Mouse (Mus musculus) bone marrow, adult 2 months (tissue): Measurements from ENCODE around the gene Evi5. TPM values are rescaled to one million over a fixed set of nuclear protein-coding genes. Genes with fewer than 3 reads are reported as not detected.
A peak's percentile ranks its signal among the peaks of the same experiment; 100 is the strongest.

Experiments
- H3K27ac ChIP-seq: fragments of 200-500 bp; 2 replicates; pipeline ENCODE4 v1.5.1; 2012; ENCODE audit warnings: low read depth, mild to moderate bottlenecking, control low read depth, inconsistent platforms, low read length; ENCODE audit not compliant: control insufficient read depth, poor library complexity, insufficient read depth
- H3K4me1 ChIP-seq: fragments of 200-500 bp; 2 replicates; pipeline ENCODE4 v1.6.1; 2011; ENCODE audit warnings: low read length; ENCODE audit not compliant: control insufficient read depth, insufficient read depth
- H3K4me3 ChIP-seq: fragments of 200-500 bp; replicated peaks from 2 replicates; pipeline ENCODE3; 2011; ENCODE audit warnings: mild to moderate bottlenecking, low read depth, low read length, control low read depth; ENCODE audit not compliant: control insufficient read depth
- CTCF ChIP-seq: fragments of 200-500 bp; IDR thresholded peaks from 2 replicates; pipeline ENCODE4 v1.5.1; 2011; ENCODE audit warnings: low read length, control low read depth; ENCODE audit not compliant: control insufficient read depth, insufficient read depth
- POLR2A ChIP-seq: fragments of 200-500 bp; IDR thresholded peaks from 2 replicates; pipeline ENCODE4 v1.6.1; 2011; ENCODE audit warnings: low read depth, mild to moderate bottlenecking, control low read depth, low read length, borderline replicate concordance; ENCODE audit not compliant: control insufficient read depth
- WGBS: fragments of 180-500 bp; shearing (Covaris S2); methylation state at CpG from one replicate; pipeline ENCODE4 v1.1.7; 2018; 5-methylcytosine and 5-hydroxymethylcytosine counted together
- polyA plus RNA-seq: library from polyadenylated mRNA; stranded (reverse); fragments of >200 nt; gene quantifications from 2 replicates; pipeline ENCODE4 v1.2.4, GENCODE M21; 2011; ENCODE audit warnings: low replicate concordance; ENCODE audit not compliant: missing spikeins, insufficient read depth, insufficient read length

Evi5 gene
- polyA plus RNA-seq, 1 experiment = 48.1 TPM

- no peak overlapping the region for H3K4me3 ChIP-seq
- WGBS = 17% methylated on average over 3 of the region's 3 CpGs
- peaks cover 1% of the 10 kb centered on the region; the same call in 1 of the 2 replicates for H3K4me1 ChIP-seq
- no peak for TF ChIP-seq CTCF
- TF ChIP-seq POLR2A = no peak
- H3K27ac ChIP-seq = no peak overlapping the region
These were observed 155.7 kb downstream of the Evi5 start for GRCm38 (mm10) chr5:107719209-107719608.

DNA sequence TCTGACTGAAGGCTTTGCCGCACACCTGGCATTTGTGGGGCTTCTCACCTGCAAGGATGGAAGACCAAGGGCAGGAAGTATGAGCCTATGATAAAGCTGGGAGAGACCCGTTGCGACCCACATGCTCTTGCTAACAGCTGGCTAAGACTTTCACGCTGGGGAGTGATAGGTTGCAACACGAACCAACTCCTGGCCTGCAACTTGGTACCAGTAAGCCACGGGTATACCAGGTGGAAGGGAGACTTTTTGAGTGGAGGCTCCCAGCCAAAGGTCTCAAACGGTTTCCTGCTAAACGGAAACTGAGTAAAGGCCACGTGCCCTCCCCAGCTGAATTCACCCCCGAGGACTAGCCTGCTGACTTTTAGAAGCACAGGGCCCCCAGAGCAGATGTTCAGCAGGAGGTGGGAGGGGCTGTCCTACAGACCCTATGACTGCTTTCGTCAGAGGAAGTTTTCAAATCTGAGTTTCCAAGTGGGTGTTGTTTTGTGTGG, 157.0 kb downstream of the Evi5 start:
- H3K27ac ChIP-seq = peak overlapping the region; percentile 5
- TF ChIP-seq CTCF (no peak), POLR2A (no peak)
- H3K4me1 ChIP-seq = peaks cover 1% of the 10 kb centered on the region; the same call in 1 of the 2 replicates
- H3K4me3 ChIP-seq = no peak overlapping the region
- WGBS = 15% methylated on average over 11 of the region's 11 CpGs

DNA sequence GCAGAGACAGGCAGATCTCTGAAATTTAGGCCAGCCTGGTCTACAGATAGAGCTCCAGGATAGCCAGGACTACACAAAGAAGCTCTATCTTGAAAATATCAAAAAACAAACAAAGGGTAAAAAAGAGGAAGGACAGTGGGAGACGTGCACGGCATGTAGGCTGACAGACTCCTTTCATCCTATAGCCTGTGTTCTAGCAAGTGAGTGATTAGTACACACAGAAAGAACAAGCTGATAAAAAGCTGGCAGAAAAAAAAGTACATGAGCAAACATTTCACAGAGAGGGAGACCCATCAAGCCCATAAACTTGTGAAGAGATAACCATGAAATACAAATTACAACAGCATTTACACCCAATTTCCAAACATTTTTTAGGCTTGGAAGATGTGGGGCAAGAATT, 163.2 kb downstream of the Evi5 start:
- Histone ChIP-seq H3K27ac (no peak overlapping the region), H3K4me1 (peaks cover 3% of the 10 kb centered on the region; the same call in 1 of the 2 replicates), H3K4me3 (no peak overlapping the region)
- TF ChIP-seq POLR2A = no peak
- TF ChIP-seq CTCF = no peak
- 2% methylated on average over 2 of the region's 2 CpGs for WGBS

- 6% methylated on average over 8 of the region's 8 CpGs for WGBS
- Histone ChIP-seq H3K4me1 (peaks cover 3% of the 10 kb centered on the region; the same call in 1 of the 2 replicates), H3K27ac (no peak overlapping the region), H3K4me3 (no peak overlapping the region)
- TF ChIP-seq CTCF = no peak
- TF ChIP-seq POLR2A = no peak
These were observed 166.6 kb downstream of the Evi5 start for GRCm38 (mm10) chr5:107708124-107708797.

DNA sequence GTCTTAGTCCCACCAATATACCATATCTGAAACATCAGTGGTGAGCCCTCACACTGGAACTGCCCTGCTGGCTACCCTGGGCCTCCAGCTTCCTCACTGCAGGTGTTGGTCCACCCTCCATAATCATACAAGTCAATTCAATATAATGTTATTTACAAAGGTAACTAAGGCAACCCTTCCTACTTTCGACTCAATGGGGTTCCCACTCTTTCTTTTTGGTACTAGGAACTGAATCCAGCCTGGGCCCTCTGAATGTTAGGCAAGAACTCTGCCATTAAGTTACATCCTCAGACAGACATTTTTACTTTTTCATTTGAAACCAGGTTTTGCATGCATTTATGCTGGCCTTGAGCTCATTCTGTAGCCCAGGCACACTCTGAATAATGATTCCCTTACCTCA, 168.6 kb downstream of the Evi5 start:
- Histone ChIP-seq H3K4me1 (peaks cover 3% of the 10 kb centered on the region; the same call in 1 of the 2 replicates), H3K4me3 (no peak overlapping the region), H3K27ac (no peak overlapping the region)
- TF ChIP-seq POLR2A = no peak
- WGBS = 41% methylated on average over 1 of the region's 1 CpGs

- TF ChIP-seq POLR2A = no peak
- TF ChIP-seq CTCF = no peak
- peaks cover 3% of the 10 kb centered on the region; the same call in 1 of the 2 replicates for H3K4me1 ChIP-seq
- H3K27ac ChIP-seq = no peak overlapping the region
- 37% methylated on average over 4 of the region's 4 CpGs for WGBS
- no peak overlapping the region for H3K4me3 ChIP-seq
These were observed 169.2 kb downstream of the Evi5 start for GRCm38 (mm10) chr5:107705756-107706155.

DNA sequence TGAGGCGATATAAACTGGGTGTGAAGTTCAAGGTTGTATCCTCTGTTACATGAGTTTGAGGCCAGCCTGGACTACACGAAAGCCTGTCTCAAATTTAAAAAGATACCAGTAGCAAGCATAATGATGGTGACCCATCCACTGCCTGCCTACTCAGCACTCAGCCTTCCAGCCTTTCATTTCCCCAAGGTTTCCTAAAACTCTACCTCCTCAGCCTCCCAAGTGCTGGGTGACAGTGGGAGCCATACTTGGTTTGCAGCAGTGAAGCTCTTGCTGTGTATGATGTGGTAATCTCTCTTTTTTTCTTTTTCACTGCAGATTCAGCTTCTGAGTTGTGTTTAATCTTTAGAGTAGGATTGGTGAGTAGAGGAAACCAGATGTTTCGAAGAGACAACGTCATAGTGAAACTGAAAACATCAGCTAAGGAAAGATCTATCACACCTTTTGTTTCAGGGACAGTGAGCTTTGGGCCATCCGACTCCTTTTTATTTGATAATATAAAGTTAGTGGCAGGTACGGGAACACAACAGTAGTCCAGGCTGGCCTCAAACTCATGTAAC, 171.6 kb downstream of the Evi5 start:
- 67% methylated on average over 6 of the region's 6 CpGs for WGBS
- peaks cover 7% of the 10 kb centered on the region for H3K4me1 ChIP-seq
- H3K27ac ChIP-seq = no peak overlapping the region
- no peak overlapping the region for H3K4me3 ChIP-seq
- TF ChIP-seq CTCF (no peak), POLR2A (no peak)

- no peak overlapping the region for H3K27ac ChIP-seq
- peaks cover 4% of the 10 kb centered on the region for H3K4me1 ChIP-seq
- H3K4me3 ChIP-seq = no peak overlapping the region
- 80% methylated on average over 9 of the region's 9 CpGs for WGBS
- TF ChIP-seq POLR2A (no peak), CTCF (no peak)
These were observed 173.2 kb downstream of the Evi5 start for GRCm38 (mm10) chr5:107701658-107702057.

DNA sequence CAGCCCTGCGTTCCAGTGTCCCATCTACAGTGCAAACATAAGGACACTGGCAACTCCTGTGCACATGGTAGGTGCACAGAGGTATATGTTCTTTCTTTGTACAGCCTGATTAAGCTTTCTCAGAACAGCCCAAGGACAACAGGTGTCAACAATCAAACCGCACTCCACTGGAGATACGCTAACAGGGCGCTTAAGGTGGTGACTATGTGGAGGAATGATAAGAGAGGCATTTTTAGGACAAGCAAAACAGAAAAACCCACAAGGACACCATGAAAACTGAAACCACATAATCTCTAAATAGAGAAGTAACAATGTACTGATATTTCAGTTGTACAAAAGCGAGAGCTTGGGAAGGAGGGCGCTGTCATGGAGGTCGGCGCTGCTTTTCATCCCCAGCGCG, 174.0 kb downstream of the Evi5 start:
- 39% methylated on average over 10 of the region's 10 CpGs for WGBS
- H3K4me3 ChIP-seq = no peak overlapping the region
- H3K4me1 ChIP-seq = peaks cover 4% of the 10 kb centered on the region
- TF ChIP-seq POLR2A (no peak), CTCF (no peak)
- H3K27ac ChIP-seq = no peak overlapping the region
